Mouse (Mus musculus) cerebellum, postnatal 25 days (tissue): Measurements from ENCODE around the gene Zfp61.
A peak's percentile ranks its signal among the peaks of the same experiment; 100 is the strongest.

Experiments
- DNase-seq, 2 experiments: peaks; one replicate each; pipeline ENCODE4 v3.0.0; 2021; ENCODE audit warnings: mixed read lengths in 2 of 2

The Zfp61 gene

DNA sequence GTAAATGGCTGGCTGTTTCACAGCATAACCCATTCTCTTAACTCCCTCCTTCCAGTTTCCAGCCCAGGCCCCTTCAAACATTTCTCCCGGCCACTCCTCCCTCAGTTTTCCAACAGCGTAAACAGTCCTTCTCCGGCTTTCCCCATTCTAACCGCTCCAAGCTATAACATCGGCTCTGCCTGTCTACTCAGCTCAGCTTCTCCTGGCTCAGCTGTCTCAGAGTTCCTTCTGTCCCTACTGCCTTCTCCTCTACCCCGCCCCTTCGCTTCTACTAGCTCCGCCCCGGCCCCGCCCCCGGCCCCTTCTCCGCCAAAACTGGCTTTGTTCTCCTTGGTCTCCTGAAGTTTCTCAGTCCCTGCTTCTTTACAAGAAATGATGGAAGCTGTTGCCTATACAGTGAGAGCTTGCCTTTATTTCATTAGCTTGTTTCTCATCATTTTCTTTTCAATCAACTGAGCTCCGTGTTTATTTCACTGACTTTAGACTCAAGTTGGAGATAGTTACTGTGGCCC lies at the start of gene Zfp61:
Gene Zfp61, minus strand, starts transcription at position 462 of the 512 bp plus-strand sequence.
- peak; percentile 35 to 68 for DNase-seq

DNA sequence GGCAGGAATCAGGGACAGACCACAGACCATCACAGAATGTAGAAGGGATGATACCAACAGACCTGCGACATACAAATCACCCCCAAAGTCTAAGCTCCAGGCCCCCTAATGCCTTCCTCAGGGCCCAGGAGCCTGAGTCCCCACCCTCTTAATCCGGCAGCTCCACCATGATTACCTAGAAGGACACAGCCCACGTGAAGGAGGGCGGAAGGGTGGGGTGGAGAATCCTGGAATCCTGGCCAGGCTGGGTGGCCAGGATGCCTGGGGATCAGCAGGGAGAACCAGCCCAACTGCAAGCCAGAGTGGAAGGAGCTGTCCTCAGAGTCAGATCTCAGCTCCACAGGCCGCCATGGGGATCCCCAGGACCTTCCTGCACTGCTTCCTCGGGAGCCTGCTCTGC lies 47.9 kb upstream of the Zfp61 start, which contains the start of gene Lypd5:
Gene Lypd5, plus strand, starts transcription at position 301 of the 400 bp plus-strand sequence.
- no peak for DNase-seq

GRCm38 (mm10) chr7:24346444-24346843 lies 45.4 kb upstream of the Zfp61 start:
- DNase-seq: no peak

DNA sequence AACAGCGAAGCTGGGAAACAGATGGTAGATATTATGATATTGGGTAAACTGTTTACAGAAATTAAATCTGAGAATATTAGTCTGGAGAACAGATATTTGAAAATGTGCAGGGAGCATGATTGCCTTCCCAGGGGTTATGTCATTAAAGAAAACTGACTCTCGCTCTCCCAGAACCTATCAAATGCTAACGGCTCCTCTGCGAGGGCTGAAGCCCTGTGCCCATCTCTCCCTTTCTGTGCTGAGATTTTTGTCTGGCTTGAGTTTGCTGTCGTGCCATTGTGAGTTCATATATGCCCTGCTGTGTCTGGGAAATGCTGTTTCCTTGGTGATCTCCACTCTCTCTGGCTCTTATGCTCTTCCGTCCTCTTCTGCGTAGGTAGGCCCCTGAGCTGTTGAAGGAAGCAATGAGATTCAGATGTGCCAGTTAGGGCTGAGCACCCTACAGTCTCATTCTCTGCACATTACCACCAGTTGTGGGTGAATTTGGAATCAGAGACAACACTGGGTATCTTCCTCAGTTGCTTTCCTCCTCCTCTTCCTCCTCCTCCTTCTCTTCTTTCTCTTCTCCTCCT lies 42.8 kb upstream of the Zfp61 start:
- DNase-seq: no peak

DNA sequence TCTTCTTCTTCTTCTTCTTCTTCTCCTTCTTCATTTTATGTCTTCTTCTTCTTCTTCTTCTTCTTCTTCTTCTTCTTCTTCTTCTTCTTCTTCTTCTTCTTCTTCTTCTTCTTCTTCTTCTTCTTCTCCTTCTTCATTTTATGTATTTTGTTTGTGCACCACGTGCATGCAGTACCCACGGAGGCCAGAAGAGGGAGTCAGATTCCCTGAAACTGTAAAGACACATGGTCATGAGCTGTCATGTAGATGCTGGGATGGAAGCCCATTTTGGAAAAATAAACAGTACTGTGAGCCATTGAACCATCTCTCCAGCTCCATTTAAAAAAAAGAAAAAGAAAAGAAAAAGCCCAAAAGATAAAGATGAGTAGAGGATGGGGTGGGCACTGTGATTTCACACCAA lies 37.2 kb upstream of the Zfp61 start:
- DNase-seq: no peak

- peak; percentile 56 to 86 for DNase-seq
These were observed 34.8 kb upstream of the Zfp61 start for GRCm38 (mm10) chr7:24335699-24336309.

DNA sequence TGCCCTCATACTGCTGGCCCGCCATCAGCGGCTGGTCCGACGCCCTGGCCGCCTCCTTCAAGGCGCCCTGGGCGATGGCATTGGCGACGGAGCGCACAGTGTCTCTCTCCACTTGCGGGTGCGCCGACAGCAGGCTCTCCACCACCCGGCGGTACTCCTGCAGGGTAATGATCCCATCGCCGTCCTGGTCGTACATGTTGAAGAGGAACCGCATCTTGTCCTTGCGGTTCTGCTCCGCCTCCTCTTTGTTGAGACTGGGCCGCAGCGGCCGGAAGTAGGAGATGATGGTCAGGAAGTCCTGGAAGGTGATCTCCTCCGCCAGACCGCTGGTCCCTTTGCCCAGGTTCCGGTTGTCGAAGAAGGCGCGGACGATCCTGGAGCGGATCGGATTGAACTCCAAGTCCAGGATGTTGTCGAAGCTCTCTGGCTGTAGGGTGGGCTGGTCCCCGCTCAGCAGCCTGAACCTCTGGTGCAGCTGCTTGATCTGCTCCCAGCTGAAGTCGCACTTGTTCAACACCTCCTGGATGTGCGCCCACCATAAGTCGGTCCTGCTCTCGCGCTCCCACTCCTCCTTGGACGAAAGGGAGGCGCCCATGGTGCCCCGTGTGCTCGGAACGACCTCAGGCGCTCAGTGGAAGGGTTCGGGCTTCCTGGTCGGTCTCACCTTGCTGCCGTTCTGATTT lies 32.4 kb upstream of the Zfp61 start, which contains the start of gene Tescl:
Gene Tescl, minus strand, starts transcription at position 633 of the 683 bp plus-strand sequence.
- DNase-seq: peak; percentile 32 to 56

DNA sequence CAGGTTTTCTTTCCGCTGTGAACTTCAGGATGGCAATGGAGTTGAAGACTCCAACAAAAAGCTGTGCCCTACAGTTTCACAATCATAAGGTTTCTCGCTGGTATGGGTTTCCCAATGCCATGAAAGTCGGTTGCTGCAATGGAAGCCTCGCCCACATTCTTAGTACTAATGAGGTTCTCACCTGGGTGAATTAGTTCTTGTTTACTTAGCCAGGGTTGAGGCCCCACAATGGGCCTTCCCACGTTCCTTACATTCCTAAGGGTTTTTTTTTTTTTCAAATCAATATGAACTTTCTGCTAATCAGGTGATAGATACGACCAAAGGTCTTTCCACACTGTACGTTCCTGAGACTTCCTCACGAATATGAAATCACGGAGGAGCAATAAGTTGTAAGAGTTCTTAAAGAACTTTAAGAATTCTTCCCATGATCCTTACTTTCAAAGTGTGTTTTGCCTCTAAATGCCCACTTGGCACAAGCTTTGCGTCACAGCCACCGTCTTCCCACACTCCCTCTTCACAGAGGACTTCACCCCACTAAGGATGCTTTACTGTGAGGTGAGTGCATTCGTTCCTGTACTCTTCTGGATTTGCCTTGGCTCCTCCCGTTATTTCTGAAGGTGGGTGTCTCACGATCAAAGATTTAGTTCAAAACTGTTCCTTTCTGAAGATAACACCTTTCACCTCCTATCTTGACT lies 26.4 kb upstream of the Zfp61 start:
- no peak for DNase-seq

DNA sequence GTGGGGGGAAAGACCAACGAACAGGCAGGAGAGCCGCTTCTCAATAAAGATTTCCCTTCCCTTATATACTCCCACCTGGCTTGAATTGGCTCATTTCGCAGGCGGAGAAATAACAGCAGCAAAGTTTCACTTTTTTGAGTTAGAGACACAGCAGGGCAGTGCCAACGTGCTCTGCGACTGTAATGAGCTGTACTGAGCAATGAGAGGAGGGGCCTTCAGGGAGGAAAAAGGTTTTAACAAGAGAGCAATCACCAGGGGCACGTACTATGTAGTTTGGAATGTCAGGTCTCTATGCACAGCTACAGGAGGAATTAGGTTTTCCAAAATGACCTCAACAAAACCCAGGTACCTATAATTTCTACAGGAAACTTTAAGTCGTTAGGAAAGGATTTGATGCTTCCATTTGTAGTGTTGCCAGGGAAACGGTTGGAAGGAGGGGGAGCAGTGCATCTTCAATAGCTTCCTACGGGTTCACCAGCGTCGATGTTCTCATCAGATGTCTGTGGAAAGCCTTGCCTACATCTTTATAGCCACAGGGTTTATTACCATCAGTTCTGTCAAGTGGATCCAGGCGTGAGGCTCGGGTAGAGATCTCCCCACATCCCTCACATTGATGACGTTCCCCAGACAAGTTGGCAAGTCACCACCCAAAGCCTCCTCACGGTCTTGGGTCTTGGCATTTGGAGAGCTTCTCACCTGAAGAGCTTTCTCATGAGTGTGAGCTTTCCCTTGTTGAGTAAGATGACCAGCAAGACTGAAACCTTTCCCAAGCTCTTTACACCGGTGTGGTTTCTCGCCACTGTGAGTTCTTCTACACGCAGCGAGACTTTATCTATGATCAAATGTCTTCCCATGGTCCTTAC lies 25.5 kb upstream of the Zfp61 start:
- no peak for DNase-seq

DNA sequence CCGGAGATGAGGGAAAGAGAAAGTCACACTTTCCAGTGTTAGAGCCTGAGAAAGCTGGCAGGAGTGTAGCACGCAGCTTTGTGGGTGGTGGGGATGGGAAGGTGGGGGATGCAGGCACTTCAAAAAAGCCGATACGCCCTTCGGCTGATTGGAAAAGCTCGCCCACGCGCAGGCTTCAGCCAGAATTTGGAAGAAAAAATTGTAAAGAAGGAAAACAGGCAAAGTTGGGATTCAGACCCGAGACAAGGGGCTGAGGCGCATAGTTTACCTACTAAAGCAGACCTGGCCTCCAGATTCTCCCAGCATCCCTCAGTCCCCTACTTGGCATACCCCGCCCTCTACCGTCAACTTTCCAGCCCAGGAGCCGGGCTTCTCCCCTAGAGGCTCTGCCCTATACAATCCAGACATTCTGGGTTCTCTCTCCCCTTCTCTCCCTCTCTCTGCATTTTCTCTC lies 24.7 kb upstream of the Zfp61 start:
- DNase-seq: peak in 1 of 2 experiments; percentile 10

GRCm38 (mm10) chr7:24325197-24325596 lies 24.2 kb upstream of the Zfp61 start:
- peak in 1 of 2 experiments; percentile 36 for DNase-seq

DNA sequence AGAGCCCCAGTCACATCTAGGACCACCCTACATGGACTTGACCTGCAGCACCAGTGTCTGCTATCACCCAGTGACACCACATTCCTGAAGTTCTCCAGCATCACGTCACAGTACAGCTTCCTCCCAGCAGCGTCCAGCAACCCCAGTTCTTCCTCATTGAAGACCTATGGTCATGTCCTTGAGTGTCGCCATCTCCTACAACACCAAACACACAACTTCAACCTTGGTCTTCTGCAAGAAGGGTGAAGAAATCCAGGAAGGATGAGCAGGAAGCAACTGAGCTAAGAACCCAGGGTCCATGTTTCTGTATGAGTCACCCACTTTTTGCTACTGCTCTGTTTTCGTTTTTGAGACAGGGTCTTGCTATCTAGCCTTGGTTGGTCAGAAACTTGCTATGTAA lies 21.6 kb upstream of the Zfp61 start:
- DNase-seq: no peak

- DNase-seq: no peak
These were observed 17.9 kb upstream of the Zfp61 start for GRCm38 (mm10) chr7:24318942-24319341.

DNA sequence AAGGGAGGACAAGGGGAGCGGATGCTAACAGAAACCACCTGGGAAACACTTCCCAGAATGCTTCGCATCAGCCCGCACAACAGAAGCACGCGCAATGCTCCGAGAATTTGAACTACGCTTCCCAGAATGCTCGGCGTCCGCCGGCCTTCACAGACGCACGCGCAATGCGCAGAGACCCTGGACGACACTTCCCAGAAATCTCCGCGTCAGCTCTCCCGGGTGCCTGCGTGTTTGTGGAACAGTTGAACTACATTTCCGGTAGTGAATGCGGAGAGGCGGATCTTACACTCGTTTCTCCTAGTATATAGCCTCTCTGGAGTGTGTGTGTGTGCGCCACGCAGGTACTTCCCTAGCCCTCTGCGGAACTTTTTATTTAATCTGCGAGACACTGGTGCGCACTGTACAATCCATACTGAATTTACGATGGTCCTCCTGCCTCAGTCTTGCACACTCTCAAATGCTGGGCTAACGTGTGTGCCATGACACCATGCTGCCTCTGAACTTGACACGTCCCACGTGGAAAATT lies 15.6 kb upstream of the Zfp61 start, which contains the start of gene Zfp94:
Gene Zfp94, minus strand, starts transcription at position 100 of the 526 bp plus-strand sequence.
- peak; percentile 97 for DNase-seq

DNA sequence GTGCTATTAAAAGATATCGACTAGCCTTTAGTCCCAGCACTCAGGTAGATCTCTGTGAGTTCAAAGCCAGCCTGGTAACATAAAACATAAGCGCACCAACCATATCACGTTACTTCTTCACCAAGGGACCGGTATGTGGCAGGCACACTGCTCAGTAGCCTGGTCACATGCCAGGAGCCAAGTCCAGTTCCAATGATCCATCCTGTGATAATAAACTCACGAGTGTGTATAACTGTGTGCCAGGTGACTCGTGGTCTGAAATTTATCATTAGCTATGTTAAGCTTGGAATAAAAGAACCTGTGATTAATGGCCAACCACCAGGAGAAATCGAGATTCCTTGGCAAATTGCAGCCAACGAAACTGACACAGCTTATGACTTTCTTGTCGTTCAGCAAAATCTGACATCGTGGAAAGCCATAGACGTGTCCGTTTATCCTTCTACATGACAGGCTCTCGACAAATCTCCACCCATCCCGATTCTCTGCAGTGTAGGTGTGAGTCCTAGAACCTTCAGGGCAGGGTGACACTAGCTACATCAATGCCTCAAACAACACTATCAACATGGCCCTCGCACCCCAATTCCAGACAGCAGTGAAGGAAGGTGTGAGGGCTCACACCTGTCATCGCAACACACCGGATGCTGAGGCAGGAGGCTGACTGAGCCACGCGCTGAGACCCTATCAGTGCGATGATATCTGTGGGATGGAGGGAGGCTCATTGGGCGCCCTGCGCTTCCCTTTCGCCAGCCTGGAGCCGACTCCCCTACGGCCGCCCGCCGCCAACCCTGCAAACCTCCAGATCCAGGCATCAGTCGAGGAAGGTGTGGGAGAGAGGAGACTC lies 14.9 kb upstream of the Zfp61 start:
- peak; percentile 8 to 34 for DNase-seq

- DNase-seq: peak; percentile 49 to 58
These were observed 1.1 kb downstream of the Zfp61 start for GRCm38 (mm10) chr7:24299823-24300481.

DNA sequence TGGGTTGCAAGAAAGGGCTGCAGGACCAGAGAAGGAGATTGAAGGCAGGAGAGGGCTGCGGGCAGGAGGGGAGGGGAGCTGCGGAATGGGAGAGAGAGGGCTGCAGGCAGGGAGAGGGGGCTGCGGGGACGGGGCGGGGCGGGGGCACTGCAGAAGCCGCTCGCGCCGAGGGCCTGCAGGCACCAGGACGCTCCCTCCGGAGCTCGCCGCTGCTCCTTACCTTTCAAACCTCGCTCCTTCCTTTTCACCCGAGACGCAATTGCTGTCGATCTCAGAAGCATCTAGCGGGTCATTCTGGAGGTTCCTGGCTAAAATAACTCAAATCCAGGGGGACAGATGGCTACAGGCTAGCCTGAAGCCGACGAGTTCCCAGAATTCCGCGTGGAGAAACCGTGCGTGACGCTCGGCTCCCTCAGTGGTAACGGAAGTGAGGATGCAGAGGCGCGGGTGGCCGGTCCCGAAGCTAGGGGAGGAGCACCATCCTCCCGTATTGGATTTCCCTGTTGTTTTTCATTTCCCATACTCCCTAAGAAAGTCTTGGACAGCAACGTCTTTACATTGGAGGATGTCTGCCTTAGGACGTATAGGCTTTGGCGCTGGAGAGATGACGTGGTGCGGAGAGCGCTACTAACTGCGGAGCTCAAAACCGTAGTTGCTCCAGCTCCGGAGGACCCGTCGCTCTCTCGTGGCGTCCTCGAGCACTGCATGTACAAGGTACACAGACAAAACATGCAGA lies 1.9 kb downstream of the Zfp61 start:
- DNase-seq: peak; percentile 91

DNA sequence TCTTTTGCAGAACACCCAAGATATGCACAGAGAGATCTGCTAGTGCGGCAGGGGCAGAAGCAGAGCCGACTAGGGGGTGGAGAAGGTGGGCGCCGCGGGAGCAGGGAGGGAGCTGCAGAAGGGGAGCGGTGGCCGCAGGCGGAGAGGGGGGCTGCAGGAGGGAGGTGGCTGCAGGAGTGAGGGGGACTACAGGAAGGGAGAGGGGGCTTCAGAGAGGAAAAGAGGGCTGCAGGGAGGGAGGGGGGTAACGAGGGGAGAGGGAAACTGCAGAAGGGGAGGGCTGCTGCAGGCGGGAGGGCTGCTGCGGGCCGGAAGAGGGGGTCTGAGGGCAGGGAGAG lies 2.4 kb downstream of the Zfp61 start:
- DNase-seq: no peak

- DNase-seq: no peak
These were observed 3.5 kb downstream of the Zfp61 start for GRCm38 (mm10) chr7:24297361-24298095.
